Mouse (Mus musculus) hematopoietic stem cell, adult 5-6 weeks (primary cell): ENCODE measurements around the gene P2ry12. TPM values are rescaled to one million over a fixed set of nuclear protein-coding genes. Genes with fewer than 3 reads are reported as not detected.
A peak's percentile ranks its signal among the peaks of the same experiment; 100 is the strongest.

ENCODE experiments used
- ATAC-seq, 2 experiments: fragments of 125-278 bp in 1 of 2; replicated peaks in 1 of 2; 2 replicates each; pipeline ENCODE4 v1.8.0; 2016 to 2017; ENCODE audit warnings: inconsistent platforms in 2 of 2, mild to moderate bottlenecking in 2 of 2, moderate number of reproducible peaks in 2 of 2, low read depth in 1 of 2, moderate TSS enrichment in 1 of 2; ENCODE audit not compliant: low FRiP score in 2 of 2, poor library complexity in 2 of 2, severe bottlenecking in 2 of 2, insufficient read depth in 1 of 2, low TSS enrichment in 1 of 2
- total RNA-seq: library from RNA; stranded (forward); fragments of 172-1452, 232-1000 nt; gene quantifications from 2 replicates; pipeline ENCODE4 v1.2.3, GENCODE M21; 2017

Gene P2ry12
- total RNA-seq, 1 experiment from 2014 or later, result 0.30 TPM

- no peak for ATAC-seq
Measured at GRCm38 (mm10) chr3:59257740-59258664, 4.7 kb downstream of the P2ry12 start.

GRCm38 (mm10) chr3:59250454-59250853 lies 12.2 kb downstream of the P2ry12 start:
- no peak for ATAC-seq

DNA sequence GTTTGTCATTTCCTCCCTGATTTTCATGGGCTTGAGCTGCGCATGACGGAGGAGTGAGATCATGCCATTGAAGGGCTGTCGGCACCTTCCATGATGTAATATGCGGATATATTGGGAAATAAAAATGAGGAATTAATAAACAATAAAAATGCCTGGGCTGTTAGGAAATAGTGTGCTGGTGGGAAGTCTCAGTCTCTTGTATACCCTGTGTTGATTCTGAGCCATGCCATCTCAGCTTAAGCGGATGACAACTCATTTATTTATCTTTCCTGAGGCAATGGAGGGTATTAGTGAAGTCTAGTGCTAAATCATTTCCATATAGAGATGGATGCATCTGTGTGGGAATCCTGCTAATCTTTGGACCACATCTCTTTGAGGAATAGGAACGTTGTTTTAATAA lies 14.6 kb downstream of the P2ry12 start:
- ATAC-seq, result no peak

GRCm38 (mm10) chr3:59243384-59243783 lies 19.3 kb downstream of the P2ry12 start:
- no peak for ATAC-seq

DNA sequence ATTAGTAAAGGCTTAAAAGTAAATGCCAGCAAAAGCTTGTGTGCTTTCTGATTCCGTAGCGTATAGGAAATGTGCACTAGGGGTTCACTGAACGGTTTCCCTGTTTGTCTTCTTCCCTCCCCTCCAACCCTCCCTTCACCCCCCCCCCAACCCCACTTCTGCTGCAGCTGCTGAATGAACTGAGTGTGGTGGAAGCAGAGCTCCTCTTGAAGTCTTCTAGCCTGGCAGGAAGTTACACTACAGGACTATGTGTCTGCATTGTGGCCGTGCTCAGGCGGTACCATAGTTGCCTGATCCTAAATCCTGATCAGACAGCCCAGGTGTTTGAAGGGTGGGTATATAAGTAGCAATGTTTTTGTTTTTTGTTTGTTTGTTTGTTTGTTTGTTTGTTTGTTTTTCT lies 27.8 kb downstream of the P2ry12 start:
- ATAC-seq, result peak; percentile 65 to 83

DNA sequence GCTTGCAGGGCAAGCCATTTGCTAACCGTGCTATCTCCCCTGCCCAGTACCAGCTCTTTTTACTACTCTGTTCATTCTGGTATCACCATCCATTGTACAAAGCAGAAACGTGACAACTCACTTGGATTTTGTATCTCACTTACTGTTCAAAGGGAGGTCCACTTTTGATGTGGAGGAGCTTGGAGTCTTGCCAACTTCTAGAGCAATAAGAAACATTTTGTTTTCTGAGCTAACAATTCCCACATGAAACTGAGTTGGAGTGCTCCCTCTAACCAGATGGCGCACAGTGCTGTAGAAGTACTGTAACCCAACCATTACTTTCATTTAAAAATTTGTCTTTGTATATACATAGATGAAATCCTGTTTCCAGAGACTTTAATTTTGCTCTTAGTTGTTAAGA lies 31.8 kb downstream of the P2ry12 start:
- no peak for ATAC-seq

DNA sequence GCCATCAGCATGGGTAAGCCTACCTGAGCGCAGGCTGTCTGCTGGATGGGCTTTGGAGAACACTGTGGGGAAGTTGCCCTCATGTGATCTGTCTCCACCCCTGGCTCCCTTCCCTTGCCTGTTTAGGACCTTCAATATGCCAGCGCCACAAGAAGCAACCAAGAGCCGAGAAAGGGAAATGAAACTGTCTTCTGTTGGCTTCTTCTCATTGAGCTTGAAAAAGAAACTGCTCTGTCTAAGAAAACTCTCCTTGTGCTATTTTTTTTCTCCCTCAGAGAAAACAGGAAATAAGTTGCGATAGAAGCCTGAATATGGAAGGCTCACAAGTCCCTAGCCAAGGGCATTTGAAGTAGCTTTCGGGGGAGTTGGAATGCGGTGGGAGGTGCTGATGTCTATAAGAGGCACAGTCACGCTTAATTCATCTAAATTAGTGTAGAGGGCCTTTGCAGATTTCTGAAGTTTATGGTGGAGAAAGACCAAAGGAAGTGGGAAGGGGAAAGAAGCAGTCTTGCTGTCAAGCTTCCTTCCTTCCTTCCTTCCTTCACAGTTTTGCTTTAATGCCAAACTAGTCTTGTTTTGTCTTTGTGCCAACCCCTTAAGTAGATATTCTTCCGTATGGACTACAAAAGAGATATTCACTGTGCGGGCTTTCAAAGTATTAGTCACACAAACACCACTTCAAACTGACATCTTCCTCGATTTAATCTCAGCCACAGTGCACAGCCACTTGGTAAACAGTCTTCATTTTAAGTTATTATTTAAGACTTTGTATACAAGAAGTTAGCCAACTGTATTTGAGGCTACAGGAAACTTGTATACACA lies 33.7 kb downstream of the P2ry12 start:
- peak; percentile 76 to 82 for ATAC-seq

GRCm38 (mm10) chr3:59227696-59228095 lies 35.0 kb downstream of the P2ry12 start:
- ATAC-seq, result no peak

DNA sequence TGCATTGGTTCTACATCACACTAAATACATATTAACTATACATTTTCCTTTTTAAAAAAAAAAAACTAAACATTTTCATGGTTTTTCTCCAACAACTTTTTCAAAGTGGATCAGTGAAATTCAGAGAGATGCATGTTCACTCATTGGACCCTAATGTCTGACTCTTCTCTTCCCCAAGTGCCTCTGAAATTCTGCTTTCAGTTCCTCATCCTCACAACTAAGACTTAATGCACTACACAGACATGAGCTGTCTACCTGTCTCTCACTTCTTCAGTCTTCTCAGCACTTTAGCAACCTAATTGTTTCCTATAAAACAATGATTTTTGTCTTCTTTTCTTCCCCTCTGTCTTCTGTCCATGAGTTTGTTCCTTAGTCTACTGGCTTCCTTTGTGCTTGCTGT lies 37.3 kb downstream of the P2ry12 start:
- ATAC-seq, result no peak

DNA sequence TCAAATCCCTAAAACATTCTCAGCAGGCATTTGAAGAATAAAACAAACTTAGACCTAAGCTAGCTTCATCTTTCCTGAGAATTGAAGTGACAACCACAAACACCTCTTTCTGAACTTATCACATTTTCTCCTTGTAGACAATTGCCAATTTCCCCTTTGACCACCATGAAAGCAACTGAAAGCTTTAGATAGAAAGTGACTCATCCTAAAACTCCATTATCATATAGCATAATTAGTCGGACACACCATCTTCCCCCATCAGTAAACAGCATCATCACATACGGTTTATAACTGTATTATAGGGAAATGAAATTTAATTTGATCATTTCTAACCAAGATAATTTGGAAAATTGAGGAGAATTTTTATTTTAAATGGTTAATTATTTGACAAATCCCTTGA lies 40.4 kb downstream of the P2ry12 start:
- ATAC-seq, result no peak

GRCm38 (mm10) chr3:59219326-59219725 lies 43.3 kb downstream of the P2ry12 start:
- ATAC-seq, result no peak

GRCm38 (mm10) chr3:59217211-59217610 lies 45.5 kb downstream of the P2ry12 start:
- no peak for ATAC-seq

DNA sequence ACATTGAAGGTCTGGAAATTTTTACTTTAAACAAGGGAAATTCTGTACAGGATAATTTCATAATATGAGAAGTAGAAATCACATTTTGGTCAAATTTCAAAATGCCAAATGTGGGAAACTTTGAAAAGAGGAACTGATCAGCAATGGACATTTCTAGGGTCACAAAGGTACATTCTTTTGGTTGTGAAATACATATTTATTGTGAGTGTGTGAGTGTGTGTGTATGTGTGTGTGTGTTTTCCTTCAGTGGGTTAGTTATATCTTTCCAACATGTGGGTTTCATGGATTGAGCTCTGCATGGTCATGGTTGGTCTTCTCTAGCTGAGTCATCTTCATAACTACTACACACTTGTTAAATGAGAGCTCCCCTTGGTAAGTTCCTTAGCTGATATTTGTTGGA lies 50.3 kb downstream of the P2ry12 start:
- peak in 1 of 2 experiments; percentile 23; a peak in 1 of 4 replicates for ATAC-seq

DNA sequence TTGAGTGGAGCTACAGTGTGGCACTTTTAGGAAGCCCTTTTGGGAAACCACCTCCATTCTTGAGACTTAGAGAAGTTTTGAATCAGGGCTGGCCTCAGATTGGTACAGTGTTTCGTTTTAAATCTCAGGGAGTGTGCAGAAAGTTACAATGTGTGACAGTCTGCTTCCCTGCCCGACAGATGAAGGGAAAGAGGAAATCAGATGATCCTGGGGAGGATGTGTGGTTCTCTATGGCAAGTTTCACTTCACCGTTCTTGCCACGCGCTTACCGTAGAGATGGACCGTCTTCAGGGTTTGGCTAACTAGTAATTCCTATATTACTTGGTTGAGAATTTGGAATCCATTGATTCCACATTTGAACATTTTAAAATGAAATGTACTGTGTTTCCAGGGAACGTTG lies 50.9 kb downstream of the P2ry12 start:
- peak; percentile 36 to 53; a peak in 3 of 4 replicates for ATAC-seq

- ATAC-seq, result peak; percentile 74 to 75
Measured at GRCm38 (mm10) chr3:59210727-59211126, 51.9 kb downstream of the P2ry12 start, which contains the start of gene P2ry13. TSS of gene P2ry13 (minus strand) at chr3:59210882.

- ATAC-seq, result no peak
Measured at GRCm38 (mm10) chr3:59210089-59210488, 52.6 kb downstream of the P2ry12 start.

- 0 out of 4 replicates have a peak, but pooled peaks of 1 of the 2 experiments have one; percentile 6 for ATAC-seq
Measured at GRCm38 (mm10) chr3:59208650-59209548, 53.8 kb downstream of the P2ry12 start.
